Mouse (Mus musculus) G1E (cell line): ENCODE results near the gene Rbmx.

Experiments used
- CTCF ChIP-seq: IDR thresholded peaks from 2 replicates; pipeline ENCODE4 v1.5.1; 2012; ENCODE audit warnings: low read depth, low read length, inconsistent platforms, mixed read lengths
- GATA2 ChIP-seq: IDR thresholded peaks from 2 replicates; pipeline ENCODE4 v1.6.1; 2012; ENCODE audit warnings: low read depth, low read length, inconsistent platforms, borderline replicate concordance
- POLR2AphosphoS5 ChIP-seq: IDR thresholded peaks from 2 replicates; pipeline ENCODE4 v1.6.1; 2012; ENCODE audit warnings: low read depth, low read length, inconsistent platforms; ENCODE audit not compliant: insufficient replicate concordance
- TAL1 ChIP-seq: conservative IDR thresholded peaks from 2 replicates; pipeline ENCODE4 v1.6.1; 2012; ENCODE audit warnings: low read depth, low read length, inconsistent platforms, mixed read lengths

GRCm38 (mm10) chrX:57373543-57373942 lies 19.3 kb downstream of the Rbmx start:
- TF ChIP-seq CTCF = no peak
- TF ChIP-seq TAL1 = peak; percentile 50
- TF ChIP-seq GATA2 = no peak
- TF ChIP-seq POLR2AphosphoS5 = no peak
